Mouse (Mus musculus) cerebellum, adult 2 months (tissue): ENCODE results near the gene Sae1.
A peak's percentile ranks its signal among the peaks of the same experiment; 100 is the strongest.

ENCODE experiments used
- CTCF ChIP-seq: fragments of 200-500 bp; IDR thresholded peaks from 2 replicates; pipeline ENCODE4 v1.5.1; 2011; ENCODE audit warnings: low read depth, mild to moderate bottlenecking, control low read depth, low read length, moderate library complexity, borderline replicate concordance; ENCODE audit not compliant: insufficient read depth
- POLR2A ChIP-seq: fragments of 200-500 bp; IDR thresholded peaks from 2 replicates; pipeline ENCODE4 v1.6.1; 2011; ENCODE audit warnings: low read length, control low read depth, borderline replicate concordance; ENCODE audit not compliant: insufficient read depth

- TF ChIP-seq CTCF = no peak
- peak; percentile 55; the same call in 1 of the 2 replicates for TF ChIP-seq POLR2A
Observed at GRCm38 (mm10) chr7:16286026-16286961, 101.3 kb downstream of the Sae1 start, which contains the start of gene Ccdc9.
